In genomic region chr9:72459703-72460102, GRCm38 (mm10) we compare ENCODE assay signal across 31 mouse cellular contexts.
"Had no signal": no experiment of that assay in that cellular context is flagged by ENCODE, and none has a peak within 500 bp of the region (broad histone marks: within the 10 kb centered on the region; RNA-seq: fewer than 3 reads in every experiment).

No protein-coding gene starts in this region.

- H3K4me3 ChIP-seq: limb, embryonic 10.5 days; limb, embryonic 12.5 days; limb, embryonic 13.5 days; limb, embryonic 15.5 days; liver, embryonic 12.5 days; liver, embryonic 13.5 days; liver, embryonic 15.5 days; lung, embryonic 15.5 days; megakaryocyte, embryonic 14.5 days; midbrain, embryonic 10.5 days; midbrain, embryonic 12.5 days; midbrain, embryonic 13.5 days; myocyte; neural tube, embryonic 12.5 days had no signal

- H3K4me2 ChIP-seq: limb, embryonic 12.5 days; limb, embryonic 13.5 days; limb, embryonic 15.5 days; liver, embryonic 11.5 days; liver, embryonic 12.5 days; liver, embryonic 13.5 days; liver, embryonic 15.5 days; lung, embryonic 14.5 days; lung, embryonic 15.5 days; midbrain, embryonic 11.5 days; midbrain, embryonic 12.5 days; midbrain, embryonic 13.5 days; neural tube, embryonic 12.5 days had no signal

- H3K27me3 ChIP-seq: limb, embryonic 12.5 days; limb, embryonic 13.5 days; limb, embryonic 15.5 days; liver, embryonic 12.5 days; liver, embryonic 13.5 days; liver, embryonic 15.5 days; lung, embryonic 15.5 days; megakaryocyte, embryonic 14.5 days; midbrain, embryonic 12.5 days; midbrain, embryonic 13.5 days; neural tube, embryonic 12.5 days had no signal

- H3K9me3 ChIP-seq: limb, embryonic 10.5 days; limb, embryonic 12.5 days; limb, embryonic 13.5 days; limb, embryonic 15.5 days; liver, embryonic 12.5 days; liver, embryonic 13.5 days; liver, embryonic 15.5 days; lung, embryonic 15.5 days; megakaryocyte, embryonic 14.5 days; midbrain, embryonic 10.5 days; midbrain, embryonic 12.5 days; midbrain, embryonic 13.5 days; neural tube, embryonic 12.5 days had no signal

- DNase-seq: left cerebral cortex, postnatal 4 days; liver; liver, embryonic 13.5 days; liver, postnatal 0 days; lung, adult 18-20 months; lung, adult 2 months; lung, embryonic 14.5 days; lung, postnatal 10 days; lung, postnatal 14 days; lung, postnatal 36 days; lung, postnatal 4 days; midbrain, embryonic 14.5 days had no signal

- H3K4me1 ChIP-seq: limb, embryonic 10.5 days; limb, embryonic 12.5 days; limb, embryonic 13.5 days; limb, embryonic 15.5 days; lung, embryonic 15.5 days; midbrain, embryonic 10.5 days; midbrain, embryonic 12.5 days; midbrain, embryonic 13.5 days; neural tube, embryonic 12.5 days had no signal

- ATAC-seq: liver, embryonic 12.5 days; liver, postnatal 0 days; lung, postnatal 0 days; midbrain, embryonic 13.5 days; midbrain, embryonic 16.5 days had no signal

- H3K27ac ChIP-seq: limb, embryonic 10.5 days; limb, embryonic 12.5 days; limb, embryonic 13.5 days; limb, embryonic 15.5 days; liver, embryonic 12.5 days; liver, embryonic 13.5 days; liver, embryonic 14.5 days; liver, embryonic 15.5 days; lung, embryonic 15.5 days; macrophage; midbrain, embryonic 10.5 days; midbrain, embryonic 12.5 days; midbrain, embryonic 13.5 days; neural tube, embryonic 12.5 days had no signal

- H3K9ac ChIP-seq: limb, embryonic 12.5 days; limb, embryonic 13.5 days; limb, embryonic 15.5 days; liver, embryonic 12.5 days; liver, embryonic 13.5 days; liver, embryonic 14.5 days; liver, embryonic 15.5 days; liver, postnatal 0 days; lung, embryonic 14.5 days; lung, embryonic 15.5 days; midbrain, embryonic 12.5 days; midbrain, embryonic 13.5 days; neural tube, embryonic 12.5 days had no signal
